Mouse (Mus musculus): ENCODE measurements around the gene Ndufaf2. TPM values are rescaled to one million over a fixed set of nuclear protein-coding genes. Genes with fewer than 3 reads are reported as not detected.

Gene Ndufaf2
- polyA plus RNA-seq, 1 experiment from 2014 or later: 35.7 TPM

DNA sequence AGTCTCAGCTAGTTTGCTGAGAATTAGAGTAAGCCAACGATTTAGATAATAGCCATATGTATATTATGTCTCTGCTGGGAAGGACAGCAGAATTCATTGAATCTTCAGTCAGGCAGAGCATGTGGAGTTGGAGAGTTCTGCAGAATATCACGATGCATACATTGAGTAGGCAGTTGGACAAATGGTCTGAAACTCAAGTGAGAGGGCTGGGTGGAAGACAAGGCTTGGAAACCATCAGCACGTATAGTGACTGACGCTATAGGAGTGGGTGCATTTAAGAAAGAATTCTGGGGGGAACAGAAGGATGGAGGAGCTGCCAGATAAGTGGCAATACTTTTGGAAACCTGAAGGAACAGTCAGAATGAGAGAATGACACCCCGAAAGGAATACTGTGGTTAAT lies 27.7 kb downstream of the Ndufaf2 start:
- 92% methylated on average over 5 of the region's 5 CpGs for WGBS
- Histone ChIP-seq H3K4me2 (replicated peaks; ENCODE audit: low read depth, low read length) (no peak overlapping the region), H3K27me3 (replicated peaks; ENCODE audit: insufficient read depth, low read length) (no peaks in the 10 kb centered on the region), H3K4me3 (ENCODE audit: low read depth, low read length) (no peak overlapping the region), H3K4me1 (ENCODE audit: insufficient read depth, low read depth, low read length) (no peaks in the 10 kb centered on the region), H3K9ac (replicated peaks; ENCODE audit: low read depth) (no peak overlapping the region), H3K36me3 (ENCODE audit: insufficient read depth, low read length) (no peaks in the 10 kb centered on the region), H3K9me3 (ENCODE audit: low read length) (no peaks in the 10 kb centered on the region), H3K27ac (ENCODE audit: low read length) (no peak overlapping the region)
- DNase-seq (ENCODE audit: low spot score) (no peak), ATAC-seq (no peak)
- no peak for TF ChIP-seq CTCF (IDR thresholded peaks at IDR 0.05)
- no peak for TF ChIP-seq EP300 (IDR thresholded peaks at IDR 0.05)

- Histone ChIP-seq H3K9me3 (ENCODE audit: low read length) (no peaks in the 10 kb centered on the region), H3K36me3 (ENCODE audit: insufficient read depth, low read length) (no peaks in the 10 kb centered on the region), H3K9ac (replicated peaks; ENCODE audit: low read depth) (no peak overlapping the region), H3K4me1 (ENCODE audit: insufficient read depth, low read depth, low read length) (no peaks in the 10 kb centered on the region), H3K27me3 (replicated peaks; ENCODE audit: insufficient read depth, low read length) (no peaks in the 10 kb centered on the region), H3K4me3 (ENCODE audit: low read depth, low read length) (no peak overlapping the region), H3K27ac (ENCODE audit: low read length) (no peak overlapping the region), H3K4me2 (replicated peaks; ENCODE audit: low read depth, low read length) (no peak overlapping the region)
- ATAC-seq: no peak
- TF ChIP-seq EP300 (IDR thresholded peaks at IDR 0.05): no peak
- no peak for TF ChIP-seq CTCF (IDR thresholded peaks at IDR 0.05)
- peak; percentile 52 for DNase-seq (ENCODE audit: low spot score)
- WGBS: 45% methylated on average over 7 of the region's 7 CpGs
Measured at GRCm38 (mm10) chr13:108129070-108129469, 29.4 kb downstream of the Ndufaf2 start.

DNA sequence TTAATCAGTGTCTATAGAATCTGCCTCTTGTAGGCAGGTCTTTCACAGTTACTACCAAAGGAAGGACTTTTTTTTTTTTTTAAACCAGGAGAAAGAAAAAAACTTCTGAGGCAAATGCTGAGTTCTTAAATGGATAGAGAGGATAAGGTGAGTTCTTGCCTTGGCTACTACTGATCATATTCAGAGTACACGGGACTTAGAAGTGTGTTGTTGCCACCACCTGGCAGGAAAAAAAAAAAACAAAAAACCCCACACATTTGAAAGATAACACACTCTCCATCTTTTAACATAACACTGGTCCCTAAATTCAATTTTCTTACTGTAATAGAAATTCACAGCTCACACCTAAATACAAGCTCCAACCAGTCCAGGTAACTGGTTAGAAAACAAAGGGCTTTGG lies 30.5 kb downstream of the Ndufaf2 start:
- TF ChIP-seq CTCF (IDR thresholded peaks at IDR 0.05): no peak
- no peak for TF ChIP-seq EP300 (IDR thresholded peaks at IDR 0.05)
- Histone ChIP-seq H3K36me3 (ENCODE audit: insufficient read depth, low read length) (no peaks in the 10 kb centered on the region), H3K4me2 (replicated peaks; ENCODE audit: low read depth, low read length) (no peak overlapping the region), H3K4me3 (ENCODE audit: low read depth, low read length) (no peak overlapping the region), H3K4me1 (ENCODE audit: insufficient read depth, low read depth, low read length) (no peaks in the 10 kb centered on the region), H3K9me3 (ENCODE audit: low read length) (no peaks in the 10 kb centered on the region), H3K27me3 (replicated peaks; ENCODE audit: insufficient read depth, low read length) (no peaks in the 10 kb centered on the region), H3K9ac (replicated peaks; ENCODE audit: low read depth) (no peak overlapping the region), H3K27ac (ENCODE audit: low read length) (no peak overlapping the region)
- 70% methylated on average over 1 of the region's 1 CpGs for WGBS
- ATAC-seq (no peak), DNase-seq (ENCODE audit: low spot score) (no peak)

- no peaks in the 10 kb centered on the region for H3K36me3 ChIP-seq (ENCODE audit: insufficient read depth, low read length)
- ATAC-seq: no peak
- no peaks in the 10 kb centered on the region for H3K4me1 ChIP-seq (ENCODE audit: insufficient read depth, low read depth, low read length)
- no peaks in the 10 kb centered on the region for H3K27me3 ChIP-seq (replicated peaks; ENCODE audit: insufficient read depth, low read length)
- no peaks in the 10 kb centered on the region for H3K9me3 ChIP-seq (ENCODE audit: low read length)
- no peak overlapping the region for H3K9ac ChIP-seq (replicated peaks; ENCODE audit: low read depth)
- DNase-seq (ENCODE audit: low spot score): peak; percentile 27
- no peak overlapping the region for H3K4me2 ChIP-seq (replicated peaks; ENCODE audit: low read depth, low read length)
- no peak overlapping the region for H3K4me3 ChIP-seq (ENCODE audit: low read depth, low read length)
- 18% methylated on average over 1 of the region's 1 CpGs for WGBS
- TF ChIP-seq EP300 (IDR thresholded peaks at IDR 0.05) (no peak), CTCF (IDR thresholded peaks at IDR 0.05) (peak; percentile 71)
- no peak overlapping the region for H3K27ac ChIP-seq (ENCODE audit: low read length)
Measured at GRCm38 (mm10) chr13:108127130-108127529, 31.3 kb downstream of the Ndufaf2 start.

DNA sequence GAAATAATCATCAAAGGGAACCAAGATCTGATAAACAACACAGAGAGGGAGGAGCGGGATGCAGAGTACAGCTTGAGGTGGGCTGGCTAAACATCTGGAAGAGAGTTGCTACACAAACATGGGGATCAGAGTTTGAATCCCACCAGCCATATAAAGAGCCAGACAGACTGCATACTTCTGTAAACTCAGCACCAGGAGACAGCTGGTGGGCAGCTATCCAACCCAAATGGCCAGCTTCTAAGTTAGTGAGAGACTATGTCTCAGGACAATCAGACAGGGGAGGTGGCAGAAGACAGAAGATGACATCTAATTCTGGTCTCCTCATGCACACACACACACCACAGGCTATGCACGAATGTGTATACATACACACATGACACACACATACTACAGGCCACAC lies 32.2 kb downstream of the Ndufaf2 start:
- H3K9me3 ChIP-seq (ENCODE audit: low read length): no peaks in the 10 kb centered on the region
- no peaks in the 10 kb centered on the region for H3K4me1 ChIP-seq (ENCODE audit: insufficient read depth, low read depth, low read length)
- ATAC-seq (no peak), DNase-seq (ENCODE audit: low spot score) (no peak)
- no peak overlapping the region for H3K27ac ChIP-seq (ENCODE audit: low read length)
- no peaks in the 10 kb centered on the region for H3K36me3 ChIP-seq (ENCODE audit: insufficient read depth, low read length)
- 68% methylated on average over 2 of the region's 2 CpGs for WGBS
- H3K27me3 ChIP-seq (replicated peaks; ENCODE audit: insufficient read depth, low read length): no peaks in the 10 kb centered on the region
- H3K9ac ChIP-seq (replicated peaks; ENCODE audit: low read depth): no peak overlapping the region
- H3K4me3 ChIP-seq (ENCODE audit: low read depth, low read length): no peak overlapping the region
- no peak for TF ChIP-seq EP300 (IDR thresholded peaks at IDR 0.05)
- no peak for TF ChIP-seq CTCF (IDR thresholded peaks at IDR 0.05)
- no peak overlapping the region for H3K4me2 ChIP-seq (replicated peaks; ENCODE audit: low read depth, low read length)

DNA sequence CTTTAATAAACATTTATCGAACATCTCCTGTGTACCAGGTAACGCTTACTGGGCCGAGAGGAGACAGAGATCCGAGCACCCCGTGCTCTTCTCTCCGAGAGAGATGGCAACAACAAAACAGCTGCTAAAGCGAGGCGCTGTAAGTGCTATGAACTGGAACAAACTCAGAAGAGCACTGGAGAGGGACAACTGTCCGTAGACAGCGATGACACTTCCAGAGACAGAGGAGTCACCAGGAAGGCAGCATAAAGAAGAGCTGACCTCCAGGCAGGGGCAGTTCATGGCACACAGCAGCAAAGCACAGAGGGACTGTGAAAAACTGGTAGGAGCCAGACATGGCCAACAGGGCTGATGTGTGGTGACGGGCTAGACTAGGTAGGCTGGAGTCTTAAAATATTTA lies 34.3 kb downstream of the Ndufaf2 start:
- Histone ChIP-seq H3K27me3 (replicated peaks; ENCODE audit: insufficient read depth, low read length) (no peaks in the 10 kb centered on the region), H3K27ac (ENCODE audit: low read length) (no peak overlapping the region), H3K36me3 (ENCODE audit: insufficient read depth, low read length) (no peaks in the 10 kb centered on the region), H3K4me2 (replicated peaks; ENCODE audit: low read depth, low read length) (no peak overlapping the region), H3K9me3 (ENCODE audit: low read length) (no peaks in the 10 kb centered on the region), H3K4me3 (ENCODE audit: low read depth, low read length) (no peak overlapping the region), H3K9ac (replicated peaks; ENCODE audit: low read depth) (no peak overlapping the region), H3K4me1 (ENCODE audit: insufficient read depth, low read depth, low read length) (no peaks in the 10 kb centered on the region)
- ATAC-seq: no peak
- WGBS: 74% methylated on average over 11 of the region's 11 CpGs
- no peak for DNase-seq (ENCODE audit: low spot score)
- TF ChIP-seq EP300 (IDR thresholded peaks at IDR 0.05) (no peak), CTCF (IDR thresholded peaks at IDR 0.05) (no peak)

DNA sequence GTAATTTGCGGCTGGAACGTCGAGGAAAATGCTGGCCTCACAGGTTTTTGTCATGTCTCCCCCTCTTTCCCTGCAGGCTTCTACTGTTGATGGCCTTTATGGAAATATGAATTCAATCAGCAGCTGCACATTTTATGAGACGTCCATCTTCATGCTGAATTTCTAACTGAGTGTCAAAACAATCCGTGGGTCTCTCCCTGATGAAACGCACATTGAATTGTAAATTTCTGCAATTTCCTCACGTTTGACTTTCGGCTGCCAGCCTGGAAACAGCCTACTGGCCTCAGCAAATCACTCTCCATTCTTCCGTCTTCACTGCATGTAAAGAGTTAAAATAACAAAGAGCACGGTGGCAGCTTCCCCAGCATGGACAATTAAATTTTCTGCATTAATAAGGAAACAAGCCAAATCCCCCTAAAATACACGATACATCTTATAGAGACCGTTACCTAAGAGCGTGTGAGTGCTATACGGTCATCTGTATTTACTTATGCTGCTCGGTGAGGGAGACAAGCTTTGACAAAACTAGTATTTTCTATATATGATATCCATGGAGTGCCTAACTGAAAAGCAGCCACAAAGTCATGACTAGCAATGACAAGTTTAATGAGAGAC lies 35.2 kb downstream of the Ndufaf2 start:
- H3K4me3 ChIP-seq (ENCODE audit: low read depth, low read length): no peak overlapping the region
- 64% methylated on average over 15 of the region's 15 CpGs for WGBS
- no peaks in the 10 kb centered on the region for H3K9me3 ChIP-seq (ENCODE audit: low read length)
- no peak for DNase-seq (ENCODE audit: low spot score)
- no peak overlapping the region for H3K4me2 ChIP-seq (replicated peaks; ENCODE audit: low read depth, low read length)
- no peak overlapping the region for H3K27ac ChIP-seq (ENCODE audit: low read length)
- no peak for ATAC-seq
- no peaks in the 10 kb centered on the region for H3K4me1 ChIP-seq (ENCODE audit: insufficient read depth, low read depth, low read length)
- no peak for TF ChIP-seq EP300 (IDR thresholded peaks at IDR 0.05)
- TF ChIP-seq CTCF (IDR thresholded peaks at IDR 0.05): no peak
- H3K27me3 ChIP-seq (replicated peaks; ENCODE audit: insufficient read depth, low read length): no peaks in the 10 kb centered on the region
- no peaks in the 10 kb centered on the region for H3K36me3 ChIP-seq (ENCODE audit: insufficient read depth, low read length)
- no peak overlapping the region for H3K9ac ChIP-seq (replicated peaks; ENCODE audit: low read depth)

Measured in lung, postnatal 0 days (tissue).